Mouse (Mus musculus) lung, adult 2 months (tissue): ENCODE results near the gene Tspan4.

ENCODE experiments used
- CTCF ChIP-seq: fragments of 200-500 bp; IDR thresholded peaks from 2 replicates; pipeline ENCODE4 v1.5.1; 2011; ENCODE audit warnings: mild to moderate bottlenecking, low read length, control low read depth; ENCODE audit not compliant: insufficient read depth
- POLR2A ChIP-seq: fragments of 200-500 bp; IDR thresholded peaks from 2 replicates; pipeline ENCODE4 v1.6.1; 2011; ENCODE audit warnings: low read depth, mild to moderate bottlenecking, control low read depth, low read length, borderline replicate concordance; ENCODE audit errors: extremely low read depth

DNA sequence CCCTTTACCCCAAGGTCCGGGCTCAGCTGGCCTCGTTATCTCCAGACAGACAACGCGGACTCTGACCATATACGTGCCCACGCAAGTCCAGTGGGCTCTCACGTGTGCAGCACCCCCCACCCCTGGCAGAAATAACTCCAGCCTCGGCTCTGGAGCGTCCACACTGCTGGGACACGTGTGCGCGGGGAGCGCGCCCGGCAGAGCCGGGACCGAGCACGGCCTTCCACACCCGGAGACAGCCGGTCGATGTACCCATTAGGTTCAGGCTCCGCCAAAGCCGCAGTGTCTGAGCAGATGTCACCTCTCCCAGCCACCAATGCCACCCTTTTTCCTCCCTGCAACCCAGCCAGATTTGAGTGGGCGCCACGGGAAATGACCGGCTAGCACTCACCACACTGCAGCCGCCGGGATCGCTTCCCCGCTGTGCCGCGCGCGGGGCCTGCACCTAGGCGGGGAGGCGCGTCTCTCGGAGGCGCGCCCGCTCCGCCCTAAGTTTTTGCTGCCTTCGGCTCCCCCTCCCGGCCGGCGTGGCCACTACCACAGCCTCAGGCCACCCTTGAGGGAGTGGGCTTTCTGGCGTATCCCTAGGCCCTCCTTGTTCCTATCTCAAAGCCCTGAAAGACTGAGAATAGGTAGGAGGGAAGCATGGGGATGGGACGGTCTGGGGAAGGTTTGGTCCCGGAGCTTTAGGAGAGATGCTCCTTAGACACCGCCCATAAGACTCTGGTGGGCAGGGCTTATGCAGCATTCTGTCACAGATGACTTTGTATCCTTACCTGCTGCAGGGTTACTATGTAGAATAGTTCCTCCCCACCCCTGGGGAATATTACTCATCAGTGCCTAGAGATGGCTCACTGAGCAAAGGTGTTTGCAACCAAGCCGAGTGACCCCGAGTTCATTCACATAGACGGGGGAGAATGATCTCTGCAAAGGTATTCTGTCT is 37.6 kb upstream of the Tspan4 start, which contains the start of gene Slc25a22:
- TF ChIP-seq CTCF (peak; percentile 55), POLR2A (peak; percentile 73; the same call in 1 of the 2 replicates)
